Mouse (Mus musculus): ENCODE data around the gene Fxyd7. TPM values are rescaled to one million over a fixed set of nuclear protein-coding genes. Genes with fewer than 3 reads are reported as not detected.

Gene Fxyd7
- total and polyA plus RNA-seq, 3 experiments = 1.3 to 4.4 (median 1.4) TPM

DNA sequence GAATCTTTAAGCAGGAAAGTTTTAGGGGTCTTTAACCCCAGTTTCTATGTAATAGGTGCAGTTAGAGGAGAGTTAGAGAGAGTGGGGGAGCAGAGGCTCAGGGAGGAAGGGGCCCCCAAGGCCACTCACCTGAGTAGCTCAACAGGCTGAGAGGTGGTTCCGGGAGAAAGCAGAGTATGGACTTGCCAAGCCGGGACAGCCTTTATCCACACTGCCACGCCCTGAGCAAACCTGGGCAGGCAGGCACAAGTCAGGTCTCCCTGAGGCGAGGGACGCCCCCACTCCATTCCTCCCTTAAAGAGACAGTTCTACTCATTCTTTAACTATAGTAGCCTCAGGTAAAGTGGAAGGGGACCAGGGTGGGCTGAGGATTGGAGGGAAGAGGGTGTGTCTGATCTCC, 25.2 kb upstream of the Fxyd7 start, which contains the start of gene Fxyd3:
Fxyd3 (minus strand) TSS at position 213 of the 400 bp plus-strand sequence.
- DNase-seq = no peak

DNA sequence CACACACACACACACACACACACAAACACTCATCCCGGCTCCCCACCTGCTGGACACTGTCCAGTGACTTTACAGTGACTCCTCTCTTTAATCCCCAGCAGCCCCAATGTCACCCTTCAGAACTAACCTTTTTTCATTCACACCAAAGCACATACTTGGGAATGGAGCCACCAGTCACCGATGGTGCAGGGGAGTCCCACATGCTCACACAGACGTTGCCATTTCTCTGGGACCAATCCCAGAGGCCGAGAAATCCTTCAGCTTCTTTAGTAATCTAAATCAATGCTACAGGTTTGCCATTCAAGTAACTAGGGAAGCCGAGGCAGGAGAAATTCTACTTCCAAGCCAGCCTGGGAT, 23.4 kb upstream of the Fxyd7 start:
- DNase-seq = no peak

DNA sequence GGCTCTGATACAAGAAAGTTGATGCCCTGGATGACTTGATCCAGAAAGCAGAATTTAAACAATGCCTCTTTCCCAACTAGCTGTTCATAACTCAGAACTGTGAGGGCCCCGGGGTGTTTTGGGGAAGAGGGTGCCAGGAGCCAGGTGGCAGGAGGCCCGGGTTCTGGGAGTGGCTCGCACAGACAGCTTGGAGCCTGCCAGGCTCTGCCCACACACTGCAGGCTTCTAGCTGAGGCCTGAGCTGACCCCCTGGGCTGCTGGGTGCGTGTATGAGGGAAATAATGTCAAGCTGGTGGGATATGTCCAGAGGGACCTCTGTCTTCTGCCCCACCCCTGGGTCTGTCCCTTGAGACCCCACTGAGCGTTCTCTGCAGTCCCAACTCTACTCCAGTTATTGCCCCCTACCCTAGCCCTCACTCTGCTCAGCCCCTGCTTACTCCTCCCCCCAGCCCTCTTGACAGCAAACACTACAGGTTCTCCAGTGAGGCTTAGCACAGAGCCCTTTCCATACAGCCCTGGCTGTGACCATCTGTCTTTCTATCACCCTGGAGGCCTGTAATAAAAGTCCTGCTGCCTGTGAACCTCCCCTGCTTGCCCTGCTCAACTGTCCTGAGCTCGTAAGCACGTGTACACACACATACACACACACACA, 22.9 kb upstream of the Fxyd7 start:
- DNase-seq = peak; percentile 17

DNA sequence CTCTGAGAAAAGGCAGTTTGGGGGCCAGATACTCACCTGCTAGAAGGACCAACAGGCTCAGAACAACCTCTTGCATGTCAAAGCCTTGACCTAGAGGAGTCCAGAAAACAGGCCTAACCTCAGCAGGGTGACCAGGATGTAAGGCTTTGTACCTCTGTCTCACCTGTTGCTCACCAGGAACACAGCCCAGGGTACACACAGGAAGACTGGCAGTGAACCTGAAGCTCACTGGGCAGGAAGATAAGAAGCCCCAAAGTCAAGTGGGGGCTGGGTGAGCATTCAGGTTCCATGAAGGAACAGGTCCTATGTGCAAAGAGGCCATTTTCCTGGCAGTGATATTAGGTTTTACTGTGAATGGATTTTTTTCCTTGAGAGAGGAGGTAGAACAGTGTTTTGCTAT, 22.3 kb upstream of the Fxyd7 start:
- no peak for DNase-seq

DNA sequence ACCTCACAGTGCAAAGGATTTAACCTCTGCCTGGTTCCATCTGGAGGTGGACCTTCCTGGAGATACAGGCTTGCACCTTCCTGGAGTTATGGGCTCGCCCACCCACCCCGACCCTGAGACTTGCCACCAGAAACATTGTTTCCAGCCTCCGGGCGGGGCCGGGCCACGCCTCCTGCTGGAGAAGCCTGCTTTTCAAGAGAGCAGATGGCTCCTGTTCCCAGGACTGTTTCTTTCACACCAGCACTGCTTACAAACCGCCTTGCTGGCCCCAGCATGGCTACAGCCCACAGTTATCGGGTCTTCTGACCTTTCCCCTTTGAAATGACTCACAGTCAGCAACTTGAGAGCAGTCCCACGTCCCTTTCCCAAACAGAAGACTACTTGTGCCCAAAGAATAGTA, 21.1 kb upstream of the Fxyd7 start:
- no peak for DNase-seq

DNA sequence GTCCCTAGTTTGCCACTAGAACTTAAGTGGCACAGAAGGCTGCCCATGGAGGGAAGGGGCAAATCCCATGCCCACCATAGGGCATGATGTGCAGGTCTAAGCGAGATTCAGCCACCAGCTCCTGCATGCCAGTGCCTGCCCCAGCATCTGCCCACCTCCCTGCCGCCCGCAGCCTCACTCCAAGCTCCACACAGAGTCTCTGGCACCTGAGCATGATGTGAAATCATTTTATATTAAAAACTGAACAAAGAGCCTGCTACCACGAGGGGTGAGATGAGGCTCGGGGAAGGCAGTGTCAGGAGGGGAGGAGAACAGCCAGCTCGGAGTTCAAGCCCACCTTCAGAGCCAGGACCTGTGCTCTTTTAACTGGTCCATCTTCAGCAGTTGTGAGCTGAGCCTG, 19.1 kb upstream of the Fxyd7 start:
- DNase-seq = no peak

DNA sequence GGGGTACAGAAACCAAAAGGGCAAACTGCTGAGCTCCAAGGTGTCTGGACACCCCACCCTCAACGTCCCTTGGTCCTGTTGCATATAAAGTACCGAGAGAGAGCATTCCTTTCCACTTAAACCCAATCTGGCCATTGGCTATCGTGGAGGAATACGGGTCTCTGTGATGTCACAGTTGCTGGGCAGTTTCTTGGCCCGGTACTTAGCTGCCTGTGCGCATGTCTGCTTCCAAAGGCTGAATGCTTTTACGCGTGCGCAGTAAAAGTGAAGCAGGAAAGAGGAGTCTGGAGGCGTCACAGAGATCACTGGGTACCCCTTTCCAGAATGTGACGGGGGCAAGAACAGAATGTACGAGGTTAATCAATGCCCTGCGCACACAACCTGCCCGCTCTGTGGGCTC, 18.2 kb upstream of the Fxyd7 start:
- DNase-seq = no peak

DNA sequence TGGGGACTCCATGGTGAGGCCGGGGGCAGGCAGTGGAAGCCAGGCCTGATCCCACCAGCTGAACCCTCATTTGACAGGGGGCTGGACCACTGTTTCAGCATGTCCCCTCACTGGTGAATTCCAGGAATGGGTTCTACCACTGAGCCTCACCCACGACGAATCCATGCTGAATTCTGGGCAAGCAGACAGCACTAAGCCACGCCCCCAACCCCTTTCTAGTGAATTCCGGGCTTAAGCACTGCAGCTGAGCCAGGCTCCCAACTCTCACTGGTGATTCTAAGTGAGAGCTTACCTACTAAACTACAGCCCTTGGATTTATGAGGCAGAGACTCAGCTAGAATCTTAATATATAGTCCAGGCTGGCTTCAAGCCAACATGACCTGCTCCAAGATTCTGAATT, 16.6 kb upstream of the Fxyd7 start:
- no peak for DNase-seq

DNA sequence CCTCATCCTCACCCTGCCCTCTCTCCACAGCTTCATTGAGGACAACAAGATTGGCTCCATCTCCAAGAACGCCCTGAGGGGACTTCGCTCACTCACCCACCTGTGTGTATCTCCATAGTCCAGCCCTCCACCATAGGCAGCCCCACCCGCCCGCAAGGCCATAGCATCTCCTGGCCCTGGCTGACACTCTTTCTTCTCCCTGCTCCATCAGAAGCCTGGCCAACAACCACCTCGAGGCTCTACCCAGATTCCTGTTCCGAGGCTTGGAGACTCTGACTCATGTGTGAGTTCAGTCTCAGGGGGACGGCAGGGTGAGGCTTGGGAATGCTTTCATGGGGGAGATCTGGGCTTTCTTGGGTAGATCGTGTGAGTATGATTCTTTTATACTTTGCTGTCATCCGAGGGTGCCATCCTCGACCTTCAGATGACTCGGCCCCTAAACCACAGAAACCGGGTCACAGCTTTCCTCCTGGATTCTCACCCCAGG, 11.8 kb upstream of the Fxyd7 start:
- no peak for DNase-seq

DNA sequence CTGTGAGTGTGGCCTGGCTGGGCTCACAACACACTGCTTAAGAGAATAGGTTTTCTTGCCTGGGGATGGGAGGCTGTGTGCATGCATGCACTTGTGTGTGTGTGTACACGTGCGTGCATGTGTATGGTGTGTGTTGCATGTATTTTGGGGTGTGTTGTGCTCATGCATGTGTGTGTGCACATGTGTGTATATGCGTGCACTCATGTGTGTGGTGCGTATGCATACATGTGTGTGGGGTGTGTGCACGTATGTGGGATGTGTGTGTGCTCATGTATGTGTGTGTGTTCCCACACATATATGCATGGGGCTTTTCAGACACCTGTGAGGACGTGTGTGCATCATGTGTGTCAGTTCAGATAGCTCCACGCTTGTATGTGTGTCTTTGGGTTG, 9.3 kb upstream of the Fxyd7 start:
- no peak for DNase-seq

DNA sequence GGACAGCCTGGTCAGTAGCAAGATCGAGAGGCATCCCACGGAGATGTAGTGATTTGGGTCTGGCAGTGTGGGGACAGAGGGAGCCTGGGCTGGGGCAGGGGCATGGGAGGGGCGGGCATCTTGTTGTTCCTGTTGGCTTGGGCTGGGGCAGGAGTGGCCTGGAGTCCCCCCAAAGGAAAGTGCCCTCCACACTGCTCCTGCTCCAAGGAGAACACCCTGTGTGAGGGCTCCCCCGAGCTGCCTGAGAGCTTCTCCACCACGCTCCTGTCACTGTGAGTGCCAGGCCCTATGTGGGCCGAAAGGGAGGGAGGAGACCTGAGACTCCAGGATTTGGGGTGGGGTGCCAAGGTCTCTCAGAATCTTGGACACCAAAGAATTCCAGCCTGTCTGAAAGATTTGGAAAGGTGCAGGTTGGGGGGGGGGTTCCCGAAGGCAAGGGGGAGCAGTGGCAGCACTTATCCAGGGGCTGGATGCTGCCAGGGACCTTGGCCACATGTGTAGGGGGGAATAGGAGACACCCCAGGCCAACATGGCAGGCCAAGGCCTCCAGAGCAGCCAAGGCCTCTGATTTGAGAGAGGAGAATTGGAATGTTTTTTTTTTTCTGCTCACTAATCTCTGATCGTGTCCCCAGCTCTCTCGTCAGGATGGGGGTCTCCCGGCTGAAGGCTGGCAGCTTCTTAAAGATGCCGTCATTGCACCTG, 8.8 kb upstream of the Fxyd7 start:
- DNase-seq = no peak

DNA sequence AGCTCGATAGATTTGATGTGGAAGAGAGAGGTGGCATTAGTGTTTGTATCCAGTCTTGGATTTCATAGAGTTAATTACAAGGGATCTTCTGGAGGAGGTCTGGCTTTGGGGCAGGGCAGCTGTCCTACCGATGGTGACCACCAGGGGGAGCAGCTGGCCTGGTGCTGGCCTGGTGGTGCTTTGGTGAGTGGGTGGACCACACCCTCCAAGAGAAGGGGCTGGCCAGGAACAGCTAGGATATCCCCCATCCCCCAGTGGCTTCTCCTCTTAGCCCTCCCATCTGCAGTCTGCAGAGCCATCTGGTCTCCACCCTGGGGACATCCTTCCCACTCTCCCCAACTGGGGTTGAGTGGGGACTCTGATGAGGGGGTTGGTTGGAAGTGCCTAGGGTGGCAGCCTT, 7.8 kb upstream of the Fxyd7 start, which contains the start of gene Lgi4:
Lgi4 (plus strand) TSS at position 235 of the 400 bp plus-strand sequence.
- DNase-seq = peak; percentile 90

DNA sequence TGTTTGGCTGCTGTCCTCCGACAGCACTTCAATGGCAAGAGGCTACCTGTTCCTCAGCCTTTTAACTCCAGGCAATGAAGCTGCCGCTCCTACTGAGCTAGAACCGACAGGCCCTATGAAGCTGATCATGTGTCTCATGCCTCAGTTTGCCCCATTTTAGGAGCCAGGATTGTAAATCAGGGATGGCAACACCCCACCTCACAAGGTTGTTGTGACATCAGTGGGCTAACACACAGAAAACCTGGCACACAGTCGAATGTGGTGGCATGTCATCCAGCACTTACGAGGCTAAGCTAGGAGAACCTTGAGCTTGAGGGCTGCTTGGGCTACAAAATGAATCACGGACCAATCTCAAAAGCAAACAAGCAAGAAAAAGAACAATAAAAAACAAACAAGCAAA, 6.9 kb upstream of the Fxyd7 start:
- DNase-seq = peak; percentile 65

DNA sequence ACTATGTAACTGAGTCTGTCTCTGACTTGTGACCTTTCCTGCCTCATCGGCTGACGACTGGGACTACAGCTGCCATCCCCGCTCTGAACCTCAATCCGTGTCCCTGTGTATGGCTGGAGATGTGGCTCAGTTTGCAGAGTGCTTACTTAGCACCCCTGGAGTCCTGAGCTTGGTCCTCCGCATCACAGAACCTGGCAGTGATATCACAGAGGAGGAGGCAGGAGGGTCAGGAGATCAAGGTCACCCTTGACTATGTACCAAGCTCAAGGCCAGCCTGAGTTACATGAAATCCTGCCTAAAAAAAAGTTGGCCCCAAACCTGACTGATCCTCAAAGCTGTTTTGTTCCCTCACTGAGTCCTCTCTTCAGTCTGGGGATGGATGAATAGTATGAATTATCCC, 6.5 kb upstream of the Fxyd7 start:
- peak; percentile 60 for DNase-seq

DNA sequence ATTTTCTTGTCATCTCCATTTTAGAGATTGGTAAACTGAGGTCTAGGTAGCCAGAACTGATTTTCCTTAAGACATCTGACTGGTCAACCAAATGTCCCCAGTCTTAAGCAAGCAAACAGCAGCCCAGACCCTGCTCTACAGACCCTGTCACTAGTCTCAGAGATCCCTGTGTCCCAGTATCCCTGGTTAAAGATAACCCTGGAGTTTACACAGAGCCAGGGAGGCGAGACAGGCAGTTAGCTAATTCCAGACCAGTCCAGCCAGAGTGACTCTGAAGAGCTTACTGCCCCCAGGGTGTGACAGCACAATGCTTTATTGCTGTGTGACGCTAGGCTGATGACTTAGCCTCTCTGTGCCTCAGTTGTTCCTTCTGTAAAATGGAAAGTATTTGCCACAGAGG, 5.8 kb upstream of the Fxyd7 start, which contains the start of gene Fxyd1:
Fxyd1 (minus strand) TSS at position 129 of the 400 bp plus-strand sequence.
- DNase-seq = no peak

DNA sequence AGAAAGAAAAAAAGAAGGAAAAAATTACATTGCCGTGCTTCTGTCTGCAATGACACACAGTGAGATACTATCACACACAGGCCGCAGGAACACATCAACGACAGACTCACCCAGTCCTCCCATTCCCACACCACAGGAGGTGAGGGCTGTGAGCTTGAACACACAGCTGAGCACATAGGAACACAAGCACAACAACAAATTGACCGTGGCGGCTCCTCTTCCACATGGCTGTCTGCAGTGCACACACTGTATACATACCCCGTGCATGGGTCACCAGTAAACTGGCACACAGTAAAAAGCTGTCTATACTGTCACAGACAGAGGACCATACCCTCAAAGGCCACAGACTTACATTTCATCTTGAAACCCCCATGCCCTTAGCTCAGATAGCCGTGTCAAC, 5.2 kb upstream of the Fxyd7 start:
- peak; percentile 26 for DNase-seq

DNA sequence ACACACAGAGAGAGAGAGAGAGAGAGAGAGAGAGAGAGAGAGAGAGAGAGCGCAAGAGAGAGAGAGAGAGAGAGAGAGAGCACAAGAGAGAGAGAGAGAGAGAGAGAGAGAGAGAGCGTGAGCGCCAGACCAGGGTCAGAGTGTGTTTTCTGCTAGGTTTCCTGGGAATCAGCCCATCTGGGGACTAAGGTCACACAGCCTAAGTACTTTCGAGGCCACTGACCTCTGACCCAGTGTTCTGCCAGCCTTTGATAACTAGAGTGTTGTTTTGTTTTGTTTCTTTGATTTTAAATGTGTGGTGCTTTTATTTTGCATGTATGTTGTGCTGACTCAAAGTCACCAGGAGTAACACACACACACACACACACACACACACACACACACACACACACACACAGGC, 4.6 kb upstream of the Fxyd7 start:
- peak; percentile 61 for DNase-seq

DNA sequence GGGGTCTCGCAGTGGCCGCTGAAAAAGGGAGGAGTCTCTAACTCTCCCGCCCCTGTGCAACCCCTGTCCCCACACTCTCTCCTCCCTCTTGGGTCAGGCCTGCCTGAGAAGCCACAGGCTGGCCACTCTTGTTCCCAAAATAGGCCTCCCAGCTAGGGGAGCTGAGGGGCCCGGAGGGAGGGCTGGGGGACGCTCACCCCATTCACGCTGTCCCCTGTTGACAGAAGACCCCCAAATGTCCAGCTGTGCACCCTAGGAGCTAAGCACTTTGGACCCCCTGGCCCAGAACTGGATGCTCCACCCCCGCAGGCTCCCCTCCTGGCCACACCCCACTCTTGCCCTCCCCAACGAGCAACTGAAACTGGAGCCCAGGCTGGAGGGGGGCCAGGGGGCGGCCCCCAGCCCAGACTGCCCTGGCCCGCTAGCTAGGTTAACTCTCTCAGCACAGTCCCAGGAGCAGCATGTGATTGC, 4.1 kb upstream of the Fxyd7 start:
- peak; percentile 88 for DNase-seq

DNA sequence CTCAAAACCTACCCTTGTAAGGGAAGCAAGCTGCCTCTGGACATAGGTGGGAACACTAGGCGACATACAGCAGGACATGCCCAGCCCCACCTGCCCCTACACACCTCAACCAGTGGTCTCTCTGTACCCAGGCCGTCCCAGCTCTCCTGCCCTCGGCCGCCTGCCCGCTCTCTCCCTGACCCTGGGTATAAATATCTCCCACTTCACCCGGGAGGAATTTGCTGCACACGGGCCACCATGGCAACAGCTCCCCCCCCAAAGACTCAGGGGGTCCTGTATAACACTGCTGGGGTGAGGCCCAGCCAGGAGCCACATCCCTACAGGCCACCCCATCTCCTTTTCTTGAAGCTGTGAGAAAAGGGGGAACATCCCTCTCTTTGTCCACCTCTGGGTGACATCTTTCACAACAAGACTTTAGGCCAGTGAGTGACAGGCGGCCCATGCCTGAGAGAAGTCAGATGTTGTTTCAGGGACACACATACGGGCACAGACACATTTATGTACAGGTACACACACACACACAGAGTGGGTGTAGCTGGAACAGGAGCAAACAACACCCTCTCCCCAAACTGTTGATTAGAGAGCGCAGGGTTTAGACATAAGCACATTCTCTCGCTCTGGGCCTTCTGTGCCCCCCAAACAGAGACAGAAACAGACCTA, 3.5 kb upstream of the Fxyd7 start:
- peak; percentile 64 for DNase-seq

DNA sequence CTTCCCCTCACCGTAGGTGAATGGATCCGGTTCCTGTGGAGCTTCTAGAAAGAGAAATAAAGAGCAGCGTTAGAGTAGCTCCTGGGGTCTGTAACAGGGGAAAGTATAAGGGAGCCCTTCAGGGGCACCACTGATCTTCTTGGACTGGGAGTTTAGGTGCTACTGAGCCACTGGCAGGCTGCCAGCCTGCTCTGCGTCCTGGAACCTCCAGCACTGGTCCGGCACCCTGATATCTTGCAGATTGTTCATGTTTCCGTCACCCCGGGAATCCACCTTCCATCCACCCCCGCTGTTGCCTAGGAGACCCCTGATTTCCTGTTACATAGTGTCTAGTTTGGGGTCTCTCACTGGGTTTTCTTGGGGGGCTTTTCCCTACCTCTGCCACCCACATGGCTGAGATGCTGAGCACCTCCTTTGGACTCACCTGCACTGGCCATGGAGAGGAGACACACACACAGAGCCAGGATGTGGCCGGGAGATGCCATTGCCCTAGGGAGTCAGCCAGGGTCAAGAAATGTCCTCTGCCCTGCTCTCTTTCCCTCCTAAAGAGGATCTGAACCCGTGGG, 2.7 kb upstream of the Fxyd7 start:
- DNase-seq = no peak

DNA sequence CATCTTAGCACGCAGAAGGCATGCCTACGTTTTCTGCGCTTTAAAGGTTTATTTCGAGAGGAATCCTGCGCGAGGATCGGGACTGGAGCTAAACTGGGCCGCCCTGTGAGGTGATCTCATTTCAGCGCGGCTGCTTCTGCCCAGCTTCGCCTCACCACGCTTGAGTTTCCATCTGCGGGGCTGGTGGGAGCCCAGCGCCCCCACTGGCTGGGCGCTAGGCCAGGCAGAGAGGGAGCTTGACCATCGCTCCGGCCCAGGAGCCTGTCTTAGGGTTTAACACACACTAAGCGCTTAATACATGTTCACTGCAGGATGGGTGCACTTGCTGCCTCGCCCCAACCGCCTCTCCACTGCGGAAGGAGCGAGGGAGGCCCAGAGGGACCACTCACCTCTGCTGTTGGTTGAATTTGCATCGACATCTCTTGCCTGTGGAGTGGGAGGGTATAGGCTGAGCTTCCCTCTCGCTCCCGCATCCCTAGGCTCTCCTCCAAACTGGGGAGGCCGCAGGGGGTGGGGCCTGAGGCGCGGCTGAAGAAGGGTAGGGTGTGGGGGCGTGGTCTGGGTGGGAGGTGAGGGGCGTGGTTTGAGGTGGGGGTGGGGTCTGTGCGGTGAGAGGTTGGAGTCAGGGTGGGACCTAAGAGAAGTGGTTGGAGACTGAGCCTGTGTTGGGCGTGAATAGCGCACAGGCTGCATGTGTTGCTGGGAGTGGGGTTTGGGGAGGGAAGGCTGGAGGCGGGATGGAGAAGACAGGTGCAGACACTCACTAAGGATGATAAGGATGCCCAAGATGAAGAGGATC, 1.6 kb upstream of the Fxyd7 start:
- DNase-seq = peak; percentile 30

DNA sequence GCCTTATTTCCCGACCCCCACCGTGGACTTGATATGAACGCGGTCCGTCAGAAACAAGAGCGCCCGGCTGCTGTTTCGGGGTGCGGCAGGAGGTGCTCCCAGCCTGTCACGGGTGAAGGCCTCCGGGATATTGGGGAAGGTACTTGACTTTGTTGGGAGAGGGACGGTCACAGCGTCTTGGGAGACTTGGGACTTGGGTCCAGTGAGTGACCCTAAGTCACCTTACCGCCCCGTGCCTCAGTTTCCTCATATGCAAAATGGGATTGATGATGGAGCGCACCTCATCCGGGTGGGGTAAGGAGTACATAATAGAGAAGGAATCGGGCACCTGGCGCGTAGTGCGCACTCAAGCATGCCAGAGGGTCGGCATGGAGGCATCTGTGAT, 976 bp upstream of the Fxyd7 start:
- DNase-seq = no peak

Data from adrenal gland, adult 2 months (tissue).